ENCODE assay signal across 36 mouse cellular contexts in genomic region chr2:172418208-172418607, GRCm38 (mm10). TPM values are rescaled to one million over a fixed set of nuclear protein-coding genes. Genes with fewer than 3 reads are reported as not detected.
"Had no signal": no experiment of that assay in that cellular context is flagged by ENCODE, and none has a peak within 500 bp of the region (broad histone marks: within the 10 kb centered on the region; RNA-seq: fewer than 3 reads in every experiment).

No protein-coding gene starts in this region.

- H3K9ac ChIP-seq: embryonic facial prominence, embryonic 12.5 days; embryonic facial prominence, embryonic 13.5 days; embryonic facial prominence, embryonic 15.5 days; forebrain, embryonic 12.5 days; forebrain, embryonic 13.5 days; forebrain, embryonic 15.5 days; forebrain, postnatal 0 days had no signal

- ATAC-seq: forebrain, embryonic 13.5 days; forebrain, embryonic 14.5 days; forebrain, embryonic 15.5 days; forebrain, embryonic 16.5 days; forebrain, postnatal 0 days had no signal

- H3K36me3 ChIP-seq: embryonic facial prominence, embryonic 10.5 days; embryonic facial prominence, embryonic 12.5 days; embryonic facial prominence, embryonic 13.5 days; embryonic facial prominence, embryonic 15.5 days; forebrain, embryonic 10.5 days; forebrain, embryonic 12.5 days; forebrain, embryonic 15.5 days had no signal

- H3K9me3 ChIP-seq: embryonic facial prominence, embryonic 10.5 days; embryonic facial prominence, embryonic 12.5 days; embryonic facial prominence, embryonic 13.5 days; embryonic facial prominence, embryonic 15.5 days; forebrain, embryonic 10.5 days; forebrain, embryonic 12.5 days; forebrain, embryonic 13.5 days; forebrain, embryonic 15.5 days had no signal

- DNase-seq: cerebellum, adult 8-10 months; cerebellum, adult 9-10 months; cerebellum, adult 9-11 months; cerebellum, postnatal 10 days; cerebellum, postnatal 14 days; cerebellum, postnatal 25 days; cerebellum, postnatal 36 days; embryo, embryonic 11 days; forebrain, postnatal 0 days; gastrocnemius, adult 2 months; gastrocnemius, postnatal 10 days; gastrocnemius, postnatal 14 days; gastrocnemius, postnatal 25 days; gastrocnemius, postnatal 36 days; heart, adult 11 months; heart, adult 18-20 months; heart, adult 2 months had no signal

- H3K4me3 ChIP-seq: embryonic facial prominence, embryonic 10.5 days; embryonic facial prominence, embryonic 12.5 days; embryonic facial prominence, embryonic 13.5 days; embryonic facial prominence, embryonic 15.5 days; erythroblast, embryonic 14.5 days; forebrain, embryonic 10.5 days; forebrain, embryonic 12.5 days; forebrain, embryonic 13.5 days; forebrain, embryonic 15.5 days; gastrocnemius, adult 2 months; heart, adult 2 months had no signal

- H3K4me1 ChIP-seq: forebrain, embryonic 12.5 days; forebrain, embryonic 13.5 days; forebrain, embryonic 15.5 days had no signal

- H3K4me2 ChIP-seq: embryonic facial prominence, embryonic 12.5 days; embryonic facial prominence, embryonic 13.5 days; embryonic facial prominence, embryonic 15.5 days; forebrain, embryonic 12.5 days; forebrain, embryonic 13.5 days; forebrain, embryonic 15.5 days had no signal

- H3K27me3 ChIP-seq: embryonic facial prominence, embryonic 12.5 days; embryonic facial prominence, embryonic 13.5 days; embryonic facial prominence, embryonic 15.5 days; forebrain, embryonic 12.5 days; forebrain, embryonic 13.5 days; forebrain, embryonic 15.5 days had no signal

- H3K27ac ChIP-seq: embryonic facial prominence, embryonic 10.5 days; embryonic facial prominence, embryonic 12.5 days; embryonic facial prominence, embryonic 13.5 days; embryonic facial prominence, embryonic 15.5 days; forebrain, embryonic 10.5 days; forebrain, embryonic 12.5 days; forebrain, embryonic 13.5 days; forebrain, embryonic 15.5 days; gastrocnemius, adult 2 months; heart, adult 2 months had no signal

RNA-seq across cellular contexts. Expression of gene Cass4, which starts 24.6 kb away (rescaled TPM):
- polyA plus RNA-seq: erythroblast, embryonic 14.5 days; forebrain, embryonic 13.5 days had no signal

RNA-seq across cellular contexts. Expression of gene Gcnt7, which starts 40.2 kb away (rescaled TPM):
- total RNA-seq: forebrain, postnatal 0 days; gastrocnemius, adult 18-20 months; gastrocnemius, adult 2 months; gastrocnemius, adult 8-10 months; gastrocnemius, postnatal 10 days; gastrocnemius, postnatal 14 days; gastrocnemius, postnatal 25 days; gastrocnemius, postnatal 36 days; gastrocnemius, postnatal 4 days; granulocyte monocyte progenitor cell, adult 5-6 weeks; heart, adult 18-20 months; heart, adult 2 months; heart, adult 8-10 months had no signal
- polyA plus RNA-seq: cortical plate, adult 2 months; erythroblast, embryonic 14.5 days; frontal cortex, adult 2 months; gonadal fat pad, adult 2 months; heart, adult 2 months had no signal
